Mouse (Mus musculus) erythroblast, embryonic 14.5 days (primary cell): ENCODE data around the gene Zfp287. TPM values are rescaled to one million over a fixed set of nuclear protein-coding genes. Genes with fewer than 3 reads are reported as not detected.
A peak's percentile ranks its signal among the peaks of the same experiment; 100 is the strongest.
"Not testable (repeated sequence)": the region's sequence is repeated elsewhere in the genome, so short reads cannot be mapped to it uniquely, and the experiment has no call there.

Source experiments
- H3K27me3 ChIP-seq: 2 replicates; pipeline ENCODE4 v1.6.1; 2012; ENCODE audit warnings: inconsistent platforms; ENCODE audit not compliant: control insufficient read depth
- H3K36me3 ChIP-seq: 2 replicates; pipeline ENCODE4 v1.6.1; 2012; ENCODE audit warnings: mild to moderate bottlenecking, inconsistent platforms; ENCODE audit not compliant: control insufficient read depth
- H3K4me1 ChIP-seq: 2 replicates; pipeline ENCODE4 v1.6.1; 2012; ENCODE audit warnings: inconsistent platforms; ENCODE audit not compliant: control insufficient read depth
- H3K4me3 ChIP-seq: replicated peaks from 2 replicates; pipeline ENCODE3; 2012; ENCODE audit warnings: moderate library complexity, mild to moderate bottlenecking, inconsistent platforms
- H3K9me3 ChIP-seq: 2 replicates; pipeline ENCODE4 v1.6.1; 2012; ENCODE audit warnings: low read length, inconsistent platforms, mixed read lengths; ENCODE audit not compliant: control insufficient read depth
- GATA1 ChIP-seq: IDR thresholded peaks from 2 replicates; pipeline ENCODE4 v1.6.1; 2012; ENCODE audit warnings: low read length, inconsistent platforms, mixed read lengths
- TAL1 ChIP-seq: IDR thresholded peaks from 3 replicates; pipeline ENCODE4 v1.6.1; 2012; ENCODE audit warnings: low read length, inconsistent platforms, mixed read lengths
- polyA plus RNA-seq: library from polyadenylated mRNA; stranded (reverse); fragments of >175 nt; gene quantifications from 2 replicates; pipeline ENCODE4 v1.2.3, GENCODE M21; 2012

Gene Zfp287
- polyA plus RNA-seq = not detected in 2 replicates

GRCm38 (mm10) chr11:62731311-62732021, at the start of gene Zfp287:
Zfp287 (minus strand) TSS chr11:62731905.
- TF ChIP-seq GATA1 (no peak), TAL1 (no peak)
- Histone ChIP-seq H3K4me3 (peak within 1 kb of the TSS; percentile 15), H3K9me3 (no peaks in the 10 kb centered on the region), H3K27me3 (peaks cover 35% of the 10 kb centered on the region), H3K36me3 (no peaks in the 10 kb centered on the region), H3K4me1 (peaks cover 4% of the 10 kb centered on the region; the same call in 1 of the 2 replicates)

- no peak for TF ChIP-seq TAL1
- no peak for TF ChIP-seq GATA1
- Histone ChIP-seq H3K4me1 (no peaks in the 10 kb centered on the region), H3K27me3 (no peaks in the 10 kb centered on the region), H3K4me3 (no peak overlapping the region), H3K36me3 (peaks cover 5% of the 10 kb centered on the region; the same call in 1 of the 2 replicates), H3K9me3 (peaks cover 35% of the 10 kb centered on the region)
These were observed 44.8 kb upstream of the Zfp287 start for GRCm38 (mm10) chr11:62776510-62776909.

GRCm38 (mm10) chr11:62760755-62761457, 29.2 kb upstream of the Zfp287 start:
- Histone ChIP-seq H3K4me1 (peaks cover 4% of the 10 kb centered on the region), H3K9me3 (no peaks in the 10 kb centered on the region), H3K4me3 (no peak overlapping the region), H3K36me3 (no peaks in the 10 kb centered on the region), H3K27me3 (peaks cover 12% of the 10 kb centered on the region)
- no peak for TF ChIP-seq GATA1
- TF ChIP-seq TAL1 = no peak

GRCm38 (mm10) chr11:62758491-62758890, 26.8 kb upstream of the Zfp287 start:
- H3K4me1 ChIP-seq = peaks cover 4% of the 10 kb centered on the region
- no peaks in the 10 kb centered on the region for H3K36me3 ChIP-seq
- H3K27me3 ChIP-seq = peaks cover 17% of the 10 kb centered on the region
- TF ChIP-seq TAL1 (no peak), GATA1 (no peak)
- no peak overlapping the region for H3K4me3 ChIP-seq
- no peaks in the 10 kb centered on the region for H3K9me3 ChIP-seq

GRCm38 (mm10) chr11:62757906-62758305, 26.2 kb upstream of the Zfp287 start:
- no peaks in the 10 kb centered on the region for H3K36me3 ChIP-seq
- H3K4me1 ChIP-seq = peaks cover 4% of the 10 kb centered on the region
- H3K4me3 ChIP-seq = no peak overlapping the region
- H3K9me3 ChIP-seq = no peaks in the 10 kb centered on the region
- H3K27me3 ChIP-seq = peaks cover 17% of the 10 kb centered on the region
- TF ChIP-seq GATA1 (no peak), TAL1 (no peak)

GRCm38 (mm10) chr11:62757143-62757507, 25.4 kb upstream of the Zfp287 start:
- Histone ChIP-seq H3K27me3 (peaks cover 17% of the 10 kb centered on the region), H3K4me3 (no peak overlapping the region), H3K36me3 (no peaks in the 10 kb centered on the region), H3K4me1 (peaks cover 4% of the 10 kb centered on the region), H3K9me3 (no peaks in the 10 kb centered on the region)
- TF ChIP-seq GATA1 (no peak), TAL1 (no peak)

GRCm38 (mm10) chr11:62756456-62757142, 24.9 kb upstream of the Zfp287 start:
- TF ChIP-seq TAL1 (no peak), GATA1 (no peak)
- Histone ChIP-seq H3K4me3 (no peak overlapping the region), H3K36me3 (no peaks in the 10 kb centered on the region), H3K27me3 (peaks cover 17% of the 10 kb centered on the region), H3K9me3 (no peaks in the 10 kb centered on the region), H3K4me1 (peaks cover 4% of the 10 kb centered on the region)

- H3K4me1 ChIP-seq = peaks cover 4% of the 10 kb centered on the region
- TF ChIP-seq GATA1 (no peak), TAL1 (no peak)
- no peak within 1 kb of the TSS for H3K4me3 ChIP-seq
- H3K36me3 ChIP-seq = no peaks in the 10 kb centered on the region
- no peaks in the 10 kb centered on the region for H3K9me3 ChIP-seq
- H3K27me3 ChIP-seq = peaks cover 27% of the 10 kb centered on the region
These were observed 21.1 kb upstream of the Zfp287 start, which contains the start of gene Gm10428 for GRCm38 (mm10) chr11:62752780-62753179. Gm10428 (plus strand) TSS chr11:62753100.

- Histone ChIP-seq H3K36me3 (no peaks in the 10 kb centered on the region), H3K27me3 (peaks cover 24% of the 10 kb centered on the region), H3K4me1 (peaks cover 4% of the 10 kb centered on the region)
These were observed 20.5 kb upstream of the Zfp287 start for GRCm38 (mm10) chr11:62752191-62752590.

GRCm38 (mm10) chr11:62749445-62749844, 17.7 kb upstream of the Zfp287 start:
- H3K36me3 ChIP-seq, H3K4me3 ChIP-seq, H3K4me1 ChIP-seq, H3K9me3 ChIP-seq: not testable (repeated sequence)
- H3K27me3 ChIP-seq = peaks cover 30% of the 10 kb centered on the region

More at GRCm38 (mm10) chr11:62752191-62752590, 20.5 kb upstream of the Zfp287 start:
- no peaks in the 10 kb centered on the region for H3K9me3 ChIP-seq
- H3K4me3 ChIP-seq = no peak overlapping the region
- TF ChIP-seq GATA1 = no peak
